Mouse (Mus musculus): ENCODE data around the gene 3110009E18Rik.

DNA sequence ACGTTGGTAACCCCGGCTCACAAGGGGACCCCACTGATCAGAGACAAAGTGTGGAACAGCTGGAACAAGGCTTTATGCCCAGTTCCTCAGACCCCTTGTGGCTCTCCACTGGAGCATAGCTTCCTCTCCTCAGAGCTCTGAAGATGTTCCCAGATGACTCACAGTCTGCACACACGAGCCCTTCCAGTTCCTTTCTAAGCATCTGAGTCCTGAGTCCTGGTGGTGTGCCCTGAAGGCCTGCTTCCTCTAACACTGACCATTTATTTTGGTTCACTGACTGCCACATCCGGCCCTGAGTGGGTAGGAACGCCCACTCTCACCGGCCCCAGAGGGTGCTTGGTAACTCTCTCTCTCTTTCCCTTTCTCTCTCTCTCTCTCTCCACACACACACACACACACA, 21.5 kb upstream of the 3110009E18Rik start:
- TF ChIP-seq CTCF (IDR thresholded peaks at IDR 0.05; ENCODE audit: extremely low read depth, insufficient read depth, low read length) (no peak), POLR2A (IDR thresholded peaks at IDR 0.05; ENCODE audit: extremely low read depth, insufficient read depth, low read length) (no peak)

All from cortical plate, adult 2 months (tissue).